Comparison of ENCODE assay signal across 23 mouse cellular contexts in genomic region chr10:87084236-87084635, GRCm38 (mm10). TPM values are rescaled to one million over a fixed set of nuclear protein-coding genes. Genes with fewer than 3 reads are reported as not detected.
DNase-seq lines count a peak whose midpoint lies in the region; ATAC-seq and TF ChIP-seq lines count a peak whose summit lies in the region.
"Had no signal": no experiment of that assay in that cellular context is flagged by ENCODE, and none has a peak within 500 bp of the region (broad histone marks: within the 10 kb centered on the region; RNA-seq: fewer than 3 reads in every experiment).

No protein-coding gene starts in this region.

- no peaks in the 10 kb centered on the region for H3K36me3 ChIP-seq in thymus, adult 2 months (ENCODE audit: control insufficient read depth, insufficient read depth, low read length)
- H3K36me3 ChIP-seq: heart, embryonic 13.5 days; lung, embryonic 15.5 days had no signal

- H3K27ac ChIP-seq in left cerebral cortex, adult 2 months, result peak overlapping the region; percentile 47
- no peak overlapping the region for H3K27ac ChIP-seq in thymus, adult 2 months (ENCODE audit: control insufficient read depth, insufficient read depth, low read length)
- H3K27ac ChIP-seq: heart, embryonic 13.5 days; lung, embryonic 15.5 days had no signal

- intact Hi-C loops in left cerebral cortex, adult 2 months (cut with DNase I), result loop anchor here (1.0 kb wide), 1 partner anchor 125 kb away; no protein-coding TSS in a partner anchor

- TF ChIP-seq CTCF in left cerebral cortex, adult 2 months (IDR thresholded peaks at IDR 0.05), result no peak
- no peak for TF ChIP-seq CTCF in thymus, adult 2 months (IDR thresholded peaks at IDR 0.05; ENCODE audit: borderline replicate concordance, control insufficient read depth, extremely low read depth, insufficient read depth, low read length, poor library complexity)

- TF ChIP-seq POLR2A in thymus, adult 2 months (IDR thresholded peaks at IDR 0.05; ENCODE audit: control insufficient read depth, extremely low read depth, insufficient read depth, low read length, poor library complexity), result no peak

- DNase-seq in lung, postnatal 4 days, result peak; percentile 19 to 32
- no peak for DNase-seq in lung, adult 18-20 months
- DNase-seq in frontal cortex, postnatal 36 days (ENCODE audit: low spot score in 2 of 2), result peak; percentile 74 to 77
- DNase-seq in left cerebral cortex, adult 2 months (ENCODE audit: extremely low spot score in 1 of 2, low spot score in 2 of 2), result peak; percentile 62 to 63
- peak; percentile 50 for DNase-seq in right cerebral cortex, postnatal 14 days
- no peak for DNase-seq in cerebellum, postnatal 14 days
- DNase-seq in thymus, adult 2 months, result no peak
- DNase-seq: adrenal gland, adult 2 months; B cell, adult 2 months; cerebellum, adult 8-10 months; embryo, embryonic 11 days; gastrocnemius, postnatal 14 days; heart, postnatal 4 days; kidney, adult 8-10 months; liver; thymus, adult 18-20 months had no signal

- WGBS in thymus, adult 2 months, result 88% methylated on average over 6 of the region's 6 CpGs

- no peak for ATAC-seq in CD4-positive, CD25-positive, alpha-beta regulatory T cell, adult 4 months
- ATAC-seq: forebrain, embryonic 14.5 days had no signal

- no peaks in the 10 kb centered on the region for H3K4me1 ChIP-seq in thymus, adult 2 months (replicated peaks; ENCODE audit: control insufficient read depth, insufficient read depth, low read length)
- H3K4me1 ChIP-seq: heart, embryonic 13.5 days; lung, embryonic 15.5 days; megakaryocyte, embryonic 14.5 days had no signal

- no peaks in the 10 kb centered on the region for H3K27me3 ChIP-seq in thymus, adult 2 months (ENCODE audit: control insufficient read depth, insufficient read depth, low read length)
- H3K27me3 ChIP-seq: heart, embryonic 13.5 days; lung, embryonic 15.5 days; megakaryocyte, embryonic 14.5 days had no signal

- no peak overlapping the region for H3K4me3 ChIP-seq in left cerebral cortex, adult 2 months
- no peak overlapping the region for H3K4me3 ChIP-seq in thymus, adult 2 months (ENCODE audit: control insufficient read depth, insufficient read depth, low read length)
- H3K4me3 ChIP-seq: heart, embryonic 13.5 days; lung, embryonic 15.5 days; megakaryocyte, embryonic 14.5 days had no signal

RNA-seq across cellular contexts. Expression of gene 1700113H08Rik, which starts 26.4 kb away (rescaled TPM):
- not detected for total RNA-seq in left cerebral cortex, adult 2 months (2021)
- polyA plus RNA-seq in CD4-positive, CD25-positive, alpha-beta regulatory T cell, adult 4 months (2017; shearing (Covaris generic)), result not detected
- polyA plus RNA-seq in thymus, adult 2 months (2012; rRNA removed), result 0.08 TPM in 1 of 2 replicates, not detected in the other
- total RNA-seq: adrenal gland, adult 2 months; heart, postnatal 4 days; monocyte, adult 5-6 weeks had no signal
- polyA plus RNA-seq: adrenal gland, adult 2 months; forebrain, embryonic 14.5 days; heart, embryonic 13.5 days; large intestine, adult 2 months; lung, embryonic 15.5 days had no signal

Comparison
In these comparisons a context has a peak if more than half of its experiments do, and no peak if none do; other contexts are left out.
1. DNase-seq: peak in lung, postnatal 4 days (2 of 2), frontal cortex, postnatal 36 days (2 of 2), left cerebral cortex, adult 2 months (2 of 2) and right cerebral cortex, postnatal 14 days (single experiment); none in lung, adult 18-20 months (0 of 2), cerebellum, postnatal 14 days (0 of 2) and thymus, adult 2 months (single experiment).